Mouse (Mus musculus): ENCODE data around the gene Bhmt.

- TF ChIP-seq CTCF (IDR thresholded peaks at IDR 0.05; ENCODE audit: insufficient read depth, low read length): no peak
- no peak for TF ChIP-seq POLR2A (IDR thresholded peaks at IDR 0.05; ENCODE audit: borderline replicate concordance, extremely low read depth, low read depth, low read length)
Measured at GRCm38 (mm10) chr13:93676864-93677263, 39.1 kb upstream of the Bhmt start.
